Mouse (Mus musculus): Measurements from ENCODE around the gene Tepp. TPM values are rescaled to one million over a fixed set of nuclear protein-coding genes. Genes with fewer than 3 reads are reported as not detected.
A peak's percentile ranks its signal among the peaks of the same experiment; 100 is the strongest.

The Tepp gene
- polyA plus RNA-seq (2012; rRNA removed), result 1.7 and 3.3 TPM in 2 replicates

DNA sequence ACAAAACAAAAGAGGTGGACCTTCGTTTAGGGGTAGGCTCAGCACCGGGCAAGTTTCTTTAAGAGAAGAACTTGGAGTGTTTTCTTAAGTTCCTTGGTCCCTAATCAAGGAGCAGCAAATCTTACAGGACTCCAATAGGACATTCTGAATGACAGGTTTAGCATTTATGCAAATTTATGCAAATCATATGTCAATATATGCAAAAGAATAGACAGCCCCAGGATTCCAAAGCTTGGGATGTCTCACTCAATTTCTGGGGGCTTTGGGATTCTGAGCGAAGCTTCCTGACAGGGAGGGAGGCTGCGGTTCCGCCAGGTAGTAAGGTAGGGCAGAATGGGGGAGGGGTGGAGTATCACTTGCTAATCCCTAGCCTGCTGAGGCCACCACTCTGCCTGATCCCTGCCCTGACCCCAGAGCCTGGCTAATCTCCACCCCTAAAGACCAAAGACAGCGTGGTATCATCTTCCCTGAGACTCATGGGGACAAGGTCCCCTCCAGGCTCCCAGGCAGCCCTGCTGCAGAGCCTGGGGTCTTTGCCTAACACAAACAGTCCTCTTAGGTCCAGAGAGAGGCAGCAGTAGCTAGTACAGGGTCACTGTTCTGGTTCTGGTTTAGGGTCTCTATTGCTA lies at the start of gene Tepp:
Gene Tepp (plus strand): TSS at position 225 of the 629 bp plus-strand sequence.
- DNase-seq (ENCODE audit: low spot score), result no peak

DNA sequence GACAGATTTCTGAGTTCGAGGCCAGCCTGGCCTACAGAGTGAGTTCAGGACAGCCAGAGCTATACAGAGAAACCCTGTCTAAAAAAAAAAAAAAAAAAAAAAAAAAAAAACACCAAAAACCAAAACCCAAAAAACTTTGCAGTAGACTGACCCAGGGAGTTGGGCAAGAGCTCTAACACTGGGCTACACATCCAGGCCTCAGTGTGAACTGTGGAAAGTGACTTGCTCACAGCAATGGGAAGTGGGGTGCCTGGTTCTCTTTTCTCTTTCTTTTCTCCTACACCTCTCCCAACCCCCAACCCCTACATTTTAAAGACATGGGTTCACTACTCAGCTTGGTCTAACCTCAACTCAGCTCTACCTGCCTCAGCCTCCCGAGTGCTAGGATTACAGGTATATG lies 48.2 kb upstream of the Tepp start:
- DNase-seq (ENCODE audit: low spot score), result no peak

DNA sequence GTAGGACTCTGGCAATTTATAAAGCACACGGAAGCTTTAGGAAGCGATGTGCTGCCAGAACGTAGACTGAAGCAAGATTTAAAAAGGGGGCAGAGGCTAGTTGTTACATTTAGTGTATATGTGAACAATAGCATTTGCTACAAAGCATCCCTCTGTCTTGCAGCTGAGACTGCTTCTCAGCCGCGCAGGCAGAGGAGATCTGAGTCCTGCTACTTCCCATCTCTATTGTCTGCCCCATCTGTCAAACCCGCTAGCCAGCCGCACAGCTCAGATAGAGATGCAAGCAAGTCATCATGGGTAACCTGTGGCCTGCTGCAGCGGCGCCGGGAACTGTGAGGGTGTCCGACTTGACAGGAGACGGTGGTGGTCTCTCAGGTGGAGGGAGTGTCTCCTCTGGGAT lies 39.9 kb upstream of the Tepp start:
- DNase-seq (ENCODE audit: low spot score), result no peak

DNA sequence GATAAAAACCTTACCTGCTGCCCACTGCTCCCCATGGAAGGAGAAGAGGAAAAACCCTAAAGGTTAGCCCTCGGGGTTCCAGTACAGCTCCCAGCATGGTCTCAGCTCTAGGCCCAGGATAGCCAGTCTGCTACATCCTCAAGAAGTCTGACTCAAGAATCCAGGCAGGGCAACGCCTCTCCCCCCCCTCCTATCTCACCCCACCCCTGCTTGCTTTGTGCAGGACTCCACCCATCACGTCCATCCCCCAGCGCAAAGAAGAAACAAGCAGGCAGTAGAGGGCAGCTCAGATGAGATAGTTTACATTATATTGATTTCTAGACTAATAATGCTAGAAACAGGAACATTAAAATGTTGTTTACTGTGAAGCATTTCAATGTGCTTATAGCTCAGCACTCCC lies 38.5 kb upstream of the Tepp start:
- no peak for DNase-seq (ENCODE audit: low spot score)

DNA sequence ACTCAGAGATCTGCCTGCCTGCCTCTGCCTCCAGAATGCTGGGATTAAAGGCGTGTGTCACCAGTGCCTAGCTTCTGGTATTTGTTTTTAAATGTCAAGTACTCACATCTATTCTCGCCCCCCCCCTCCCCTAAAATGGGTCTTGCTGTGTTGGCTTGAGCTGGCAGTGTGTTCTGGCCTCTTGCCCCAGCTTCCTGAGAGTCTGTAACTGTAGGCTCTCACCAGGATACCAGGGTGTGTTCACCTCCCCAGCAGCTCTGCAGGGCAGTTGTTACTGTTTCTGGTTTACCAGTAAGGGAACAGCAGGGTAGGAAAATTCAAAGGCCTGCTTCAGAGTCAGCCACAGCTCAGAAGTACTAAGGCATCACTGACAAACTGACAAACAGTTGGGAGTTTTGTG lies 37.5 kb upstream of the Tepp start:
- DNase-seq (ENCODE audit: low spot score), result no peak

DNA sequence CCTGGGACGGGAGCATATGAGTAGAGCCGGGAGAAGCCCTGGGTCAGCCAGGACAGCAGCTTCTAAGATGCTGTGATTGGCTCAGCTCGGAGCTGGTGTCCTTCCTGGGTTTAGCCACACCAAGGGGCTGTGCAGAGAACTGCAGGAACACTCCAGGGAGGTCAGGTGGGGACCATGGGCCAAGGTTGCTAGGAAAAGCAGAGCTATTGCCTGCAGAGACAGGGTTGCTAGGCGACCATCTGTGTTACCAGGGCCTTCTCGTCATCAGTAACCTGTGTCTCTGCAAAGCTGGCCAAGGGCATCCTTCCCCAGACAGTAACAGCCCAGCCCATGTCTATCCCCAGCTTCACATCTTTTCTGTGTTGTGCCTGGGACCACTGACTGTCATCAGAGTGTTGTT lies 28.9 kb upstream of the Tepp start:
- no peak for DNase-seq (ENCODE audit: low spot score)

DNA sequence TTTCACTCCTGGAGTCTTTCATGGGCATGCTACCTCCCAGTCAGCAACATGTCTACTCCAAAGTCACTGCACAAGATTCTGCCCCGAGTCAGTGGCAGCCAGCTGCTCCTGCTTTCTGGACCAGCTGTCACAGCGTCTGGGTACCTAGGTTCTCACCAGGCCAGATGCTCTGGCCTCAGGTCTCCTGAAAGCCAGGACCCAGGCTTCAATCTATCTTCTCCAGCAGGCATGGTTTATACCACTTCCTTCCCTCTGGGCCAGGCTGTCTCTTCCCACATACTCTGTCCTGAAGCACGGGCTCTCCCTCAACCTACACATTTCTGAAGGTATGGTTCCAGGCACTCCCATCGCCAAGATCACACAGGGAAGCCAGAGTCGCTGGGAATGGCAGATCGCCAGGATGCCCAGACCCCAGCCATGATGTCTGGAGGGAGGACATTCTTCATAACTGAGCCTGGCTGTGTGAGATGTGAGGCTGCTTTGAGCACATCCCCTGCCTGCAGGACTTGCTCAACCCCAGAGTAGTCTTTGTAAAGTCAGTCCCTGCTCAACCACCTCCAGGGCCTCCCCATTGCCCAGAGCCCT lies 21.2 kb upstream of the Tepp start:
- no peak for DNase-seq (ENCODE audit: low spot score)

DNA sequence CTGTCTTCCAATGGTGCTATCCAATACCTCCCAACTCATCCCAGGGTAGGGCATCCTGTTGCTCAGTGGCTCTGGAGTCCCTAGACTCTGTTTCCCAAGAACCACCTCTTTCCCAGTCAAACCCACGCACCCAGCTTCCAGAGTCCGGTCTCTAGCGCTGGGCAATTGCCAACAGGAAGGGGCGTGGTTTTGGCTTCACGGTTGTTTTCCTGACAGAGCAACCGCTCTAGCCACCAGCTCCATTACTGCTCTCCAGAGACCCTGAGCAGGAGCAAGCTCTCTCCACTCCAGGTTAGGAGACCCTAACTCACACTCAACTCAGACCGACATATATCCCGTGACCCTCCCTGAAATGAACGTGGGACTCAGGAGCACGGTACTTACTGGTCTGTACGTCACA lies 17.2 kb upstream of the Tepp start:
- DNase-seq (ENCODE audit: low spot score), result peak; percentile 32

DNA sequence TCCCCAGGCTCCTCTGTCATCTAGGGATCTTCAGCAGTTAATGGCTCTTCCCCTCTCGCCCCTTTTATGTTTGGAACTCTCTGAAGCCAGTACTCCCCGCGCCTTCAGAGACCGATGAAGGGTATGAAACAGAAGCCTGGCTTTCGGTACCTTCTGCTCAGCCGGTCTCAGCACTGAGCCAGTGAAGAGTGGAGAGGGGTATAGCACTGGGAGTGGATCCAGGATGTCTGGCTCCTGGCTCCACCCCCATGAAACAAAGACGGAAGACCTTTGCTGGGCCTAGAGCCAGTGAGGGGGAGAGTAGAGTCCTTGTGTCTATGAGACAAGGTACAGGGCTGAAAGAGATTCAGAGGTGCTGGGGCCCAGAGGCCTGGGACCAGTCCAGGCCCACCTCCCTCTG lies 16.5 kb upstream of the Tepp start:
- no peak for DNase-seq (ENCODE audit: low spot score)

DNA sequence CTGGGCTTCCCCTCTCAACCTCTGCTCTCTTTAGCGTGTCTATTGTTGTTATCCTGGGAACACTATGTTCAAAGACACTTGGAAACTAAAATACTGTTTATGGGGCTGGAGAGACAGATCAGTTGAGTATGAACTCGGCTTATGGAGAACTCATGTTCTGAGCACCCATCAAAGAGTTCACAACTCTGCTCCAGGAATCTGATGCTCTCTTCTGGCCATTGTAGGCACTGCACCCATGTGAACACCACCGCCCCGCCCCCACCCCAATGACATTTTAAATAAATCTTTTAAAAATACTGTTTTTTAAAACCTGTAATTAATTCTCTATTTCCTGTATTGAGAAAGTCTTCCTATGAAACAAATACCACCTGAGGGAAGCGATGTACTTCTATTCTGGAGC lies 8.0 kb upstream of the Tepp start:
- DNase-seq (ENCODE audit: low spot score), result no peak

DNA sequence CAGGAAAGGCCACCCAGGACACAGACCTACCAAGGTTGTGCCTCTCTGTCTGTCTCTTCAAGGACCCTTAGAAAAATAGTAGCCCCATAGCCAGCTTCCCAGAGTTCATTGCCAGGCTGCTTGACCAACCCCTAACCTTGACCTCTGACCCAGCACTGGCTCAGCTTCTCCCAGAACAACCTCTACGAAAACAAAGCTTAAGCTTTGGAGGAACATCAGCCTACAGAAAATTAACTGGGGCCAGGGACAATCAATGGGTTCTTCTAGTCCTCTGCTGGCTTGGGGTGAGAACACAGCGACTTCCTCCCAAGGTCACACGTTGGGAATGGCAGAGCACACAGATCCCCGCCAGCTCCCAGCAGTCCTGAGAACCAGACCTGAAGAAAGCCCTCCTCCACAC lies 4.8 kb upstream of the Tepp start:
- no peak for DNase-seq (ENCODE audit: low spot score)

DNA sequence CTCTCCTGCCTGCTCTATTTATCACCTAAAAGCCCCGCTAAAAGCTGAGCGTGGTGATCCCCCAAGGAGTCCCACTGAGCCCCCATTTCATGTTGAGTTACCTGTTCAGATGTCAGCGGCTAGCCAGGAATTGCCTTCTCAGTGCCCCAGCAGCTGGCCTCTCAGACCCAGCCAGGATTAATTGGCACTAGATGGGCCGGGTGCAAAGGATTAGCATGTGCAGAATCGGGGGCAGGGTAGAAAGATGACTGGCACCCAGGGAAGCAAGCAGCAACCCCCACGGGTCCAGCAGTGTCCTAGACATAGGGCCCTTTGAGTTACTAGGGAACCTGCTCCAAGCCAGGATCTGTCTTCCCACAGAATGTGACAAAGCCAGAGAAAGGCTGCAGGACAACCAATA lies 3.9 kb upstream of the Tepp start, which contains the start of gene Cngb1:
Gene Cngb1 (minus strand): TSS at position 155 of the 400 bp plus-strand sequence.
- no peak for DNase-seq (ENCODE audit: low spot score)

DNA sequence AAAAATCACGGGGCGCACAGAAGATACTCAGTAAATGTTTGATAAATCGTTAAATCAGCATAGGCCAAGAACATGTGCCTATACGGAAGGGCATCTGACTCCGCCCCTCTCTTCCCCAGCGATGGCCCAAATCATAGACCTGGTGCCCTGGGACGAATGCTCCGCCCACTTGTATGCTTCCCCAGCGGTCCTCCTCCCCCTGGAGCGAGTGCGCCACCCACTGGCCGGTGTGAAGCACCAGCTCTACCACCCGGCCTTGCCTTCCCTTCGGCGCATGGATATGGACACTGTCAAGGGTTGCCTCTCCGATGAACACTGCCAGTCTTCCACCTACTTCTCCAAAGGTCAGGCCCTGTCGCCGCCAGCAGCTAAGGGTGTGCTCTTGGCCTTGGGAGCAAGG lies 2.5 kb downstream of the Tepp start:
- no peak for DNase-seq (ENCODE audit: low spot score)

DNA sequence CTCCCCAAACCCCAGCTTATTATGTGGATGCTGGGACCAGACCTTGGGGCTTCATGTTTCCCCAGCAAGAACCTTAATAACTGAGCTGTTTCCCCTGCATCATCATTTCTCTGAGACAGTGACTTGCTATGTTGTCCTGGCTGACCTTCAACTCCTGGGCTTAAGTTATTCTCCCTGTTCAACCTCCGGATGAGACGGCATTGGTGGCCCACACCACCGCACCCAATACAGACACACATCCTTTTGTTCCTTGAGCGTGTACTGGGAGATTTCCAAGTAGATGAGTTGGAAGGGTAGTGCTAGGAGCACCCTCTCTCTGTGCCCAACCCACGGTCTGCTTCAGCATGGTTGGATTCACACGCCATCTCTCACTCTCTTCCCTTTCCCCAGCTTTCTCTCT lies 3.5 kb downstream of the Tepp start:
- no peak for DNase-seq (ENCODE audit: low spot score)

DNA sequence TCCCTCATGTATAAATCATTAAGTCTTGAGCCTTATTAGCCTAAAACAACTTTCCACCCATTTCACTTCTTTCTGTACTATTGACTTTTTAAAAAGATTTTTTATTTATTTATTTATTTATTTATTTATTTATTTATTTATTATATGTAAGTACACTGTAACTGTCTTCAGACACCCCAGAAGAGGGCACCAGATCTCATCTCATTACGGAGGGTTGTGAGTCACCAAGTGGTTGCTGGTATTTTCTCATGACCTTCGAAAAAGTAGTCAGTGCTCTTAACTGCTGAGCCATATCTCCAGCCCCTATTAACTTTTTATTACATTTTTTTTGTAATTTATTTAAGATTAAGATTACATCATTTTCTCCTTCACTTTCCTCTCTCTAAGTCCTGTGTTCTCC lies 4.3 kb downstream of the Tepp start:
- no peak for DNase-seq (ENCODE audit: low spot score)

DNA sequence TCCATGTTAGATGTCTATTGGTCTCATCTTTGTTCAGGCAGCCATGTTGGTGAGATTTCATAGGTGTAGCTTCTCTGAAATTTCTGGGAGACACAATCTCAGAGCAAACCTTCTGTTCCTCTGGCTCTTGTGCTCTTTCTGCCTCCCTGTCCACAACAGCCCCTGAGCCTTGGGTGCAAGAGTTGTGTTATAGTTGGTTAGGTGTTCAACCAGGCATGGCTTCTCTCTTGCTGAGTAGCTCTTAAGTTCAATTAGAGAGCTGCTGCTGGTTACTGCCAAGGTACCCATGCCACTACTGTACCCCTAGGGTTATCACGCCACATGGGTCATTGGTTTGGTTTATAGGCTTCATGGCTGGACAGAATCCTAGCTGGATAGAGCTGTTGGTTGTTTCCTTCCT lies 5.0 kb downstream of the Tepp start:
- no peak for DNase-seq (ENCODE audit: low spot score)

DNA sequence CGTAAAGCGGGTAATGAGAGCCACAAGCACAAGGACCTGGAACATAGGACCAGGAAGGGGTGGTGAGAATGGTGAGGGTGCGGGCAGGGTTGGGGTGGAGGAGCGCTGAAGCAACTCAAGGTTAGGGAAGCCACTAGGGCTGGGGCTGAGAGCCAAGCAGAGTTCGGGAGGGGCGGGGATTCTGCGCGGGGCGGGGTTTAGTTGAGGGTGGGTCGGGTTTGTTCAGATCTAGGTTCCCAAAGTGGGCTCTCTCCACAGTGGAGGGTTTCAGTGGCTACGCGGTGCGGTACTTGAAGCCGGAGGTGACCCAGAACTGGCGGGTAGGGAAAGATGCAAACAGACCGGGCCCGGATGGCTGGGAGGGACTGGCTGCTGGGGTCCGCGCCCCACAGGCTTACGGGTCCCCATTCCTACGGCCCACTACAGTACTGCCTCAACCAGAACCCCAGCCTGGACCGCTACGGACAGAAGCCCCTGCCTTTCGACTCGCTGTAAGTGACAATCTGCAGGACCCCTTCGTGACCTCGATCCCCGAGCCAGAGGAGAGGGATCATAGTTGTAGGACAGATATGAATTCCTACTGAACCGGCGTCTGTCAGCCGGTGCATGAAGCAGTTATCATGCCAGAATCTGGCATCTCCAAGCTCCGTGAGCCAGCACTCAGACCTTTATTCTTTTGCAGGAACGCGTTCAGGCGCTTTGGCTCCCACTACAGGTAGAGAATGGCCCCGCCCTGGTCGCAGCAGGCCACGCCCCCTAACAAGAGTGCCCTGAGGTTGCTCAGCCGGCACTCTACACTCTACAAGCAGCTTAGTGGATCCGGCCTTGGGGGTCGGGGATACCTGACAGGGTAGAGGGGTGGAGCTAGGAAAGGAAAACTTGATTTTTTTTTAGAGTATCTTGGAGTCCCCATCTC lies 10.1 kb downstream of the Tepp start:
- DNase-seq (ENCODE audit: low spot score), result no peak

DNA sequence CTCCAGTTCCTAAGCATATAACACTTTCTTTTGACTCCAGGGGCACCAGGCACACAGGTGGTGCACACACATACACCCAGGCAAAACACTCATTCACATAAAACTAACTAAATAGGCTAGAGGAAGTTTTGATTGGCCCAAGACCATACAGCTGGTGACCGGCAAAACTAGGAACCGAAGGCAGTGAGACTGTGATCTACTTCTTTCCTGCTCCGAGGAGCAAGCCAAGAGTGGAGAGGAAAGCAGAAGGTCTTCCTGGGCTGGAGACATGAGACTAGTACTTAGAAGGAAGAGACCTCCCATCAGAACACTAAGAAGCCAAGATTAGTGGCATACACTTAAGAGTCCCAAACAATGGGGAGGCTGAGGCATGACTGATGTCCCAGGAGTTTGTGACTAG lies 12.8 kb downstream of the Tepp start:
- DNase-seq (ENCODE audit: low spot score), result no peak

DNA sequence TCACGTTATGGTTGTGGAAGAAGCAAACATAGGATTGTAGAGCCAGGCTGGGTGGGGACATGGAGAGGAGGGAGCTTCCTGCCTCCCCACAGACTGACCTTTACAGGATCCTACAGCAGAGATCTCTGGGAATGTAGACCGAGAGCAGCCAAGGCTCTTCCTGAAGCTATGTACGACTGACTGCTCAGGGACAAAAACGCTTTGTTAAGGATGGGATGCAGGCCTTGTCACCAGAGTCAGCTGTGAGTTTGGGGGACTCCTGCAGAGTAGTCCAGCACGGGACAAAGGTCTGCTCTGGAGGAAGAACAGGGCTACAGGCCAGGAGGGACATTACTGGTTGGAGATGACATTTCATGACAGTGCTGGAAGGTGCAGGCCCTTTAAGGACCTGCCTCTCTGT lies 14.3 kb downstream of the Tepp start:
- no peak for DNase-seq (ENCODE audit: low spot score)

DNA sequence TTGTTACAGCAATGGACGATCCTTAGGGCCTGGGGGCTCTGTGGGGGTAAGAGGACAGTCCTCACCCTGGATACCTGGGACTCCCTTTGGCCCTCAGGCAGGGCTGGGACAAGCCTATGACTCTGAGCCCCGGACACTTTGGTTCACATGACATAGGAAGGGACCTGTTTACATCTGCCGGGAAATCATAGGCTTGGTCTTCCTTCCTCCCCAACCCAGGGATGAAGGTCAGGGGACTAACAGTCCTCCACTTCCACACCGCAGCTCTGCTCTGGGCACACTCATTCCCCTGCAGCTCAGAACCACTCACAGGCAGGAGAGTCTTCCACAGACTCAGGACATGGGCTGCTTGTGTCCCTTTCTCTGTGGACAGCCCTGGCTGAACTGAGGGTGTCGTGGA lies 16.5 kb downstream of the Tepp start:
- DNase-seq (ENCODE audit: low spot score), result no peak

DNA sequence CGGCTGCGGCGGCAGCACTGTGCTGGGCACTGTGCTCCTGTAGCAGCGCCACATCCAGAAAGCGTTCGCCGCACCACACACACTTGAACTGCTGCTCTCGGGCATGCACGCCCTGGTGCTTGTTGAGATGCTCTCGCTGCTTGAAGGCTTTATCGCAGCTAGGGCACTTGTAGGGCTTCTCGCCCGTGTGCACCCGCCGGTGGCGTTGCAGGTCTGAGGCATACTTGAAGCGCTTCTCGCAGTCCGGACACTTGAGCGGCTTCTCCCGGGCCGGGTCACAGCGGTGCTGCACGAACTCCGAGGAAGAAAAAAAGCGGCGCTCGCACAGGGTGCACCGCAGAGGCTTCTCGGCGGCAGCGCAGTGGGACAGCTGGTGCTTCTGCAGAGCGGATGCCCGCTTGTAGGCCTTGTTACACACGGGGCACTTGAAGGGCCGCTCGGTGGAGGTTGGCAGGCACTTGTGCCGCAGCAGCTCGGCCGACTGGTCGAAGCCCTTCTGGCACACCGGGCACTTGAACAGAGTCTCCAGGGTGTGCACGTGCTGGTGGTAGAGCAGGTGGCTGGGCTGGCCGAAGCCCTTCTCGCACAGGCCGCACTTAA lies 17.6 kb downstream of the Tepp start:
- DNase-seq (ENCODE audit: low spot score), result peak; percentile 19

DNA sequence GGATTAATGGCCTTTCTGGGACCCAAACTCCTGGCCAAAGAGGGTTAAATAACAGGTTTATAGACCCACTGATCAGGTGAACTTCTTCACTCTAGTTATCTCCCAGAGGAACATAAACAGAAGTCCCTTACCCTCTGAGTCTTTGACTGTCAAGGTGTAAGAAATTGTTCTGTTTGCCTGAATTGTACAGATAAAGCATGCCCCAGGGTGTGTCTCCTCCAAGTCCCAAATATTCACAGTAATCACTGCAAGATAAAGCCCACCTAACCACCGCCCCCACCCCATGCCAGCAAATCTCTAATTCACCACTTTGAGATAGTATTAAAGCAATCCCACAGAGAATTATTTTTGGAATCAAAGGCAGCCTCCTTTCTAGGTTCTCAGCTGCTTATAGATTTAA lies 20.0 kb downstream of the Tepp start:
- DNase-seq (ENCODE audit: low spot score), result no peak

All from urinary bladder, adult 2 months (tissue).